Mouse (Mus musculus): ENCODE data around the gene Lst1.

Gene Lst1

DNA sequence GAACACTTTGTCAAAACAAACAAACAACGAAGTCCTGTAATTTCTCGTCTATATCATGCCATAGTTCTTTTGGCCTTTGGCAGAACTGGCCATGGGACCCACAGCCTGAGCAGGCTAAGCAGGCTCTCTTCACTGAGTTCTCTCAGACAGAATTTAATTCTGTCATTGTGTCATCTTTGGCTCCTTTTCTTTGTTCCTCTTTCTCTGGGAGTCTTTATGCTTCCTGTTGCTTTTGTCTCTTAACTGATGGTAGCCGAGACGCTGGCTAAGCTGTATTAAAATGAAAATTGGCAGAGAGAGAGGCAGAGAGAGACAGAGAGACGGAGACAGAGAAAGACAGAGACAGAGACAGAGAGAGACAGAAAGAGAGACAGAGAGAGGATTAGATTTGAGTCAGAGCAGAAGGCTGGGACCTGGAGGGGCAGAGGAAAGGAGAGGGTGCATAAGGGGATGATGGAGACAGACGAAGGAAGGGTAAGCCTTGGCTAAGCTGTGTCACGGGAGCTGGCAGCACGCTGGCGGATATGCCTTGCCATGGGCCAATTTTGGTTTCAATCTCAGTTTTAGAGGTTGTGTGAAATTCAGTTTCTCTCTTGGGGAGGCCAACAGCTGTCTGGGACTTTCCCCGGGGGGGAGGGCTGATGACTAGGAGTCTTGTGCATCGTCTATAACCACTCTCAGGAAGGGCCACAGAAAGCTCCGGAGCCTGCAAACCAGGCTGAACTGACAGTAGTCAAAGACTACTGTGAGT is 21.7 kb upstream of the Lst1 start:
- no peak for DNase-seq (ENCODE audit: low spot score)

DNA sequence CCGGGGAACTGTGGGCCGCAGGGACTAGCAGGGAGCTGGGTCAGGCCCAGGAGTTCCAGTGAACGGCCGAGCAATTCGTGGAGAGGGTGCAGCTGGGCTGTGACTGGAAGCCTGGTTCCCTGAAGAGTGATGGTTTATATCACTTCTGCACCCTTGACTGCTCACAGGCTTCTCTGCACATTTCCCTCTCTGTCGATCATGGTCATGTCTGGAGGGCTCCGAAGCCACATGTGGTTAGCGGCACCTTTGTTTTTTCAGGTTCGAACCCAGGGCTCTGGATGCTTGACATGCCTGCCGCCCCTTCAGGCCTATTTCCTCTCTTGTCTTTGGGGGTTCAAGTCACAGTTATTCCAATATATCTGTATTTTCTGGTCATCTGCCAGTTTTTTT is 17.1 kb upstream of the Lst1 start:
- DNase-seq (ENCODE audit: low spot score) = no peak

DNA sequence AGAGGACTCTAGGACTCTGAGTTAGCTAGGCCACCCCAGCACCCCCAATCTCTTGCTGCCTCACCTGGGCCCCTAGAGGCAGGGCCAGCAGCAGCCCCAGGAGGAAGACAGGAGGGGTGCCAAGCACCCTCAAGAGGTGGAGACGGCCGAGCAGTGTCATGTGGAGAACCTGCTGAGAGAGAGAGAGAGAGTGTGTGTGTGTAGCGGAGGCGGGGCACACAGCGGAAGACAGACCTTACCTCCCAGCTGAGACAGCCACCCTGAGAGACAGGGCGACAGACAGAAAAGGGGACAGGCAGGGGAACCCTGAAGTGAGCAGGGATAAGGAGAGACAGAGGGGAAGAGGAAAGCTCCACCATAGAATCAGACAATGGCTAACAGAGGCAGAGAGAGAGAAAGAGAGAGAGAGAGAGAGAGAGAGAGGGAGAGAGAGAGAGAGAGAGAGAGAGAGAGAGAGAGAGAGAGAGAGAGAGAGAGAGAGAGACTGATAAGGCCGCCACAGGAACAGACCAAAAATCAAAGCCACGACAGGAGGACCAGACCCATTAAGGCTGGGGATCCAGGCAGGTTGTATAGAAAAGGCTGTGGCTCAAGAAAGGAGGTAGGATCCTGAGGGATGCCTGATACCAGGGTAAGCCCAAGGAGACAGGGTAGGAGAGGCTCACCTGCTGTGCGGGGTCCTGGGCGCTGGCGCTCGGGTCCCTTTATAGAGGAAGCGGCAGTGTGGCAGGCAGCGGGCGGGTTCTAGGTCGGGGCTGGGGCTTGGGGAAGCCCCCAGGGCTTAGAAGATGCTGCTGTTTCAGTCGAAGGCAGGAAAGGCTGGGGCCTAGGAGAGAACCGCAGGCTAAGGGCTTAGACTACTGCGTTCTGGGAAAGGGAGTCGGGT is 16.5 kb upstream of the Lst1 start, which contains the start of gene Lta:
Lta (minus strand) TSS at position 858 of the 886 bp plus-strand sequence.
- DNase-seq (ENCODE audit: low spot score) = no peak

DNA sequence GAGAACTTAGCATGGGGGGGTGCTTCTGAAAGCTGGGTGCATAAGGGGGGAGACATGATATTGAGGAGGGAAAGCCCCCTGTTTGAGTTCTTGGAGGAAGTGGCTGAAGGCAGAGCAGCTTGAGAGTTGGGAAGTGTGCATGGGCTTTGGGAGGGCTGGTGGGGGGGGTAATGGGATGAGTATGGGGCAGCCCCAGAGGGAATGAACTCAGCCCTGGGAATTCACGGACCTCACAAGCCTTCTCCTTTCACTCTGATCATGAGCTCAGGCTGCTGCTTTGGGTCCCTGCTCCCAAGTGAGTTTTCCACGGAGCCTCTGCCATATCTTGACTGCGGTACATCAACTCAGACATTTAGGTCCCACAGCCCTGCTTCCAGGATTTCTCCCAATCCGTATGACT is 14.2 kb upstream of the Lst1 start:
- no peak for DNase-seq (ENCODE audit: low spot score)

DNA sequence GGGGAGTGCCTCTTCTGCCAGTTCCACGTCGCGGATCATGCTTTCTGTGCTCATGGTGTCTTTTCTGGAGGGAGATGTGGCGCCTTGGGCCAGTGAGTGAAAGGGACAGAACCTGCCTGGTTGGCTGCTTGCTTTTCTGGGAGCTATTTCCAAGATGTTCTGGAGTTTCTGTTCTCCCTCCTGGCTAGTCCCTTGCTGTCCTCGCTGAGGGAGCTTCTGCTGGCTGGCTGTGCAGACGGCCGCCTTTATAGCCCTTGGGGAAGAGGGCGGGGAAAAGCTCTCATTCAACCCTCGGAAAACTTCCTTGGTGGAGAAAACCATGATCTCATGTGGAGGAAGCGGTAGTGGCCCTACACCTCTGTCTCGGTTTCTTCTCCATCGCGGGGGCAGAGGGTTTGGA is 13.5 kb upstream of the Lst1 start, which contains the start of gene Tnf:
Tnf (minus strand) TSS at position 221 of the 400 bp plus-strand sequence.
- no peak for DNase-seq (ENCODE audit: low spot score)

DNA sequence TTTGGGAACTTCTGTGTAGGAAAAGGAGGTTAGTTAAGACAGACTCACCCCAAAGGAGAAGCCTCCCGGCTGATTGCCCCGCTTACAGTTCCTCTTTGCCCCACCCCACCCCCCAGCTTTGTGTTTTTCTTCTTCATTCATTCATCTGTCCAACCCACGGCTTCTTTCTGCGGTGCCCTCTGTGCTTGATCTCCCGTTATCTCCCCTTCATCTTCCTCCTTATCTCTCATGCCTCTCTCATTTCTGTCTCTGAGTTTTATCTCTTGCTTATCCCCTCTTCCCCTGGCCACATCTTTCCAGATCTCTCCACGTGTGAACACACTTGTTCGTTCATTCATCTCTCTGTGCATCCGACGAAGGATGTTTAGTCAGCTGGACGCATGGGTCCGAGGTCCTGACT is 12.9 kb upstream of the Lst1 start:
- DNase-seq (ENCODE audit: low spot score) = no peak

DNA sequence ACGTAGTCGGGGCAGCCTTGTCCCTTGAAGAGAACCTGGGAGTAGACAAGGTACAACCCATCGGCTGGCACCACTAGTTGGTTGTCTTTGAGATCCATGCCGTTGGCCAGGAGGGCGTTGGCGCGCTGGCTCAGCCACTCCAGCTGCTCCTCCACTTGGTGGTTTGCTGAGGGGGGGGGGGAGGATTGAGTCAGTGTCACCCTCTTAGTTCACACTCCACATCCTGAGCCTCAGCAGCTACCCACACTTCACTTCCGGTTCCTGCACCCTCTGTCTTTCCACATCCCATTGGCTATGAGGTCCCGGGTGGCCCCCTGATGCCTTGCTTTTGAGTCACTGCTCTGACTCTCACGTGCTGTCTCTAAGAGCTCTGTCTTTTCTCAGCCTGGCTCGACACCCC is 12.2 kb upstream of the Lst1 start:
- no peak for DNase-seq (ENCODE audit: low spot score)

DNA sequence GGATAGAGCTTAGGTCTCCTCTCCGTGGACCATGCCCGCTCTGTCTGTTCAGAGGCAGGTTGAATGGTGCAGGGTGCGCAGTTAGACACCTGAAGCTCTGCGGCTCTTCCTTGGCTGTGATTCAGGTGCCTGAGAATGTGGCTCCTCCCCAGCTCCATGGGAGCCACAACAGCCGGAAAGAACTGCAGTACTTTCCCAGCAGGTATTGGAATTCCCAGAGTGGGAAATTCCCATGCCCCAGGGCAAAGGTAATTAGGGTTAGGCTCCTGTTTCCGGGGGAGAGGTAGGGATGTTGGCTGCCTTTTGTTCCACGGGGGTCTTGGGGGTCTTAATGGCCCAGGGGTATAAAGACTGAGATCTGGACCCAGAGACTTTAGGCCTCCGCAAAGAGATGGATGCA is 10.7 kb upstream of the Lst1 start:
- DNase-seq (ENCODE audit: low spot score) = no peak

DNA sequence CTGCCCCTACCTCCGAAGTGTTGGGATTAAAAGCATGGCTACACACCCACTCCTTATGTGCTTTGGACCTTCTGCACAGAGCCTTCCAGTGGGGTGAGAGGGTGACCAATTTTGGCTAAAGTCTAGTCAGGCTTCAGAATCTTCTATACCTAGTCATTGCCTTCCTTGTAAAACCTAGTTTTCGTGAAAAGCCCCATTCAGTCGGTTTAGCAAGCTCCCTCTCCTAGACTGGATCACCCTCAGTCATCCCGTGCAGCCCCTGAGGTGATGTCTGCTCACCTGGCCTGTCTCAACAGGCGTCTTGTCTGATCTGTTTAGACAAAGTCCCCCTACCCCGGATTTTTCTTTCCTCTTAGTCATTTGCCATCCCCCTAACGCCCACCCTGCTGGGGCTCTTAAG is 9.8 kb upstream of the Lst1 start:
- no peak for DNase-seq (ENCODE audit: low spot score)

DNA sequence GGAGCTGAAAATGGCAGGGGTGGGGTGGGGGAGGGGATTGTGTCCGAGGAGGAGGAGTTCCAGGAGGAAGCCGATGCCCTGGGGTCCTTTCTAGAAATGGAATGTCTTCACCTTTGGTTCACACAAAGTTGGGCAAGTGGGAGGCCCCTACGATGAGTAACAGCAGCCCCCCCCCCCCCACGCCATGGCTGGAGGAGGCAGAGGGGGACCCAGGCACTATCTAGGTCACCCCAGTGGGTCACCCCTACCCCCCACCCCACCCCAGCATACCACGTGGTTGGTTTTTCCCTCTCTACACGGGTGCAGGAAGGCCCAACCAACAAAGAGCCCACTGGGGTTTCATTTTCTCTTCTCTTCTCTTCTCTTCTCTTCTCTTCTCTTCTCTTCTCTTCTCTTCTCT is 8.9 kb upstream of the Lst1 start:
- DNase-seq (ENCODE audit: low spot score) = no peak

DNA sequence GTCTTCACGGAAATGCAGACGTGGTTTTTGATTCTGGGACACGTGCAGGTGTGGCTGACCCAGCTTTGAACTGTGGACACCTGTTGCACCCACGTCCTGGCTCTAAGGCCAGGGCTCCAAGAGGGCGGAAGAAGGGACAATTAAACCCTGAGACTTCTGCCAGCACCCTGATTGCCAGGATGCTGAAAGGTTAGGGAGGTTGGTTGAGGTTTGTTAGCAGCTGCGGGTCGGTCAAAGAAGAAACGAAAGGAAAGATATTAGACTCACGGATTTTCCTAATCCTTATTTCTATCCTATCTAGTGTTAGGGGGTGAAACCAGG is 8.0 kb upstream of the Lst1 start:
- no peak for DNase-seq (ENCODE audit: low spot score)

DNA sequence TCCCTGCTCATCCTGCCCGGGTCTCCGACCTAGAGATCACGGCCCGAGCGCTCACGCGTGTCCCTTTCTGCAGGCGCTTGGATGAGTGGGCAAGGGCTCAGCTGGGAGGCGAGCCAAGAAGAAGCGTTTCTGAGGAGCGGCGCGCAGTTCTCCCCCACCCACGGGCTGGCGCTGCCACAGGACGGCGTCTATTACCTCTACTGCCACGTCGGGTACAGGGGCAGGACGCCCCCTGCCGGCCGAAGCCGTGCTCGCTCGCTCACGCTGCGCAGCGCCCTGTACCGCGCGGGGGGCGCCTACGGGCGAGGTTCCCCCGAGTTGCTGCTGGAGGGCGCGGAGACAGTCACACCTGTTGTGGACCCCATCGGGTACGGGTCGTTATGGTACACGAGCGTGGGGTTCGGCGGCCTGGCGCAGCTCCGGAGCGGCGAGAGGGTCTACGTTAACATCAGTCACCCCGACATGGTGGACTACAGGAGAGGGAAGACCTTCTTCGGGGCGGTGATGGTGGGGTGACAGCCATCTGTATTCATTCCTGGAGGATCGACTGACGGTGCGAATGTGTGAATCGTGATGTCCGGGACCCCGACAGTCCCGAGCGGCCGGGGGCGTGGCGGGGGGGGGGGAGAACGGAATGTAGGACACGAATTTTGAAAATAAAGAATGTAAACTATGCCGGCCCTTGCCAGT is 7.5 kb upstream of the Lst1 start:
- DNase-seq (ENCODE audit: low spot score) = peak; percentile 85

DNA sequence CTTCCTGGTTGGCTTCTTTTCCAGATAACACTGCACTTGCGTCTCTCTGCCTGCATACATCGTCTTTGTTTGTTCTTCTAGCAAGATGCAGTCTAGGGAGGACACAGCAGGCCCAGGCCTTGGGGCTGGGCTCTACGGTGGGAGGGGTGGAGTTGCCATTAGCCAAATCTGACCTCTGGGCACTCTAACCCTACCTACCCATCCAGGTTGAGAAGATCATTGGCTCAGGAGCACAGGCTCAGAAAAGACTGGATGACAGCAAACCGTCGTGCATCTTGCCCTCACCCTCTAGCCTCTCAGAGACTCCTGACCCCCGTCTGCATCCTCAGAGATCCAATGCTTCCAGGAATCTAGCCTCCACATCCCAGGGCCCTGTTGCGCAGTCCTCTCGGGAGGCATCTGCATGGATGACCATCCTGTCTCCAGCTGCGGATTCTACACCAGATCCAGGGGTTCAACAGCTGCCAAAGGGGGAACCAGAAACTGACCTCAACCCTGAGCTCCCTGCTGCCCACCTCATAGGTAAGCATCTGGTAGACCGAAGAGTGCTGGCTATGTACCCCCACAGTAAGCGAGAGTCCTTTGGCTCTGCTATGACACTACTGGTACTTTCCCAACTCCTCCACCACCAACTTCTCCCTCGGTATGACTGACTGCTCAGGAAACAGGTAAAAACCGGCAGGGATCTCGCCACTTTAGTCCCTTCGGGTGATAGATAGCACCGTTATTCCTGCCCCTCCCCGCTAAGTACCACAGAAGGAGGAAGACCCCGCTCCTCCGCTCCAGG is 6.8 kb upstream of the Lst1 start:
- DNase-seq (ENCODE audit: low spot score) = no peak

DNA sequence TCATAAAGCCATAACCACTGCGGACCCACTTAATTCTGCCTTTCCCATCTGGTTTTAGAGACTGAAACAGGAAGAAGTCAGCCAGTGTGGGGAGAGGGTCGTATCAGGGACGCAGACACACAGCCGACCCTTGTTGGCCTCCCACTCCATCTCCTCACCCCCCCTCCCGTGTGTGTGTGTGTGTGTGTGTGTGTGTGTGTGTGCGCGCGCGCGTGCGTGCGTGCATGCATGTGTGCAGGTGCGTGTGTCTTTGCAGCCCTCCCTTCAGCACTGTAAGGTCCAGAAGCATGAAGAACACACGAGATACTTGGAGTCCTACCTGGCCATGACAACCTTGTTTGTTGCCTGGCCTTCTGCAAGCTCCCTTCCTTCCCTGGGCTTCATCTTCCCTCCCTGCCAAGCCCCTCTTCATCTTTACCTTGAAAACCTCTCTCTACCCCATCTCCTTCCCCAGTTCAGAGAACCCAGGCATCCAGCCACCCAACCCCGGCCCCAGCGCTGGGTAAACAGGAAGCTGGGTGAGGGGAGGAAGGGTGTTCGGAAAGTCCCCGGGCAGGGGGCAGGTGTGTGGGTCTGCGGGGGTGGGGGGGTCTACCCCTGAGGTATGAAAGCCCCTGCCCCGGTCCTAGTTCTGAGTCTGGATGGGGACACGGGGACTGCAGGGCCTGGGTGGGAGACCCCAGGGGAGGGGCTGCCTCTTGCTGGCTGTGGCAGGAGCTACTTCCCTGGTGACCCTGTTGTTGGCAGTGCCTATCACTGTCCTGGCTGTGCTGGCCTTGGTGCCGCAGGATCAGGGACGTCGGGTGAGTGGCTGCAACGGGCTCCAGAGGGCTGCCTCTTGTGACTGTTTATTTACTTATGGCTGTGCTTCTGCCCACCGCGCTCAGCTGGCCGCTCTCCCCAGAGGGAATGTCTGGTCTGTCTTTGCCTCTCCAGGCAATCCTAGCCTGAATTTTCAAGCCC is 5.9 kb upstream of the Lst1 start, which contains the start of gene Ltb:
Ltb (plus strand) TSS at position 559 of the 963 bp plus-strand sequence.
- no peak for DNase-seq (ENCODE audit: low spot score)

DNA sequence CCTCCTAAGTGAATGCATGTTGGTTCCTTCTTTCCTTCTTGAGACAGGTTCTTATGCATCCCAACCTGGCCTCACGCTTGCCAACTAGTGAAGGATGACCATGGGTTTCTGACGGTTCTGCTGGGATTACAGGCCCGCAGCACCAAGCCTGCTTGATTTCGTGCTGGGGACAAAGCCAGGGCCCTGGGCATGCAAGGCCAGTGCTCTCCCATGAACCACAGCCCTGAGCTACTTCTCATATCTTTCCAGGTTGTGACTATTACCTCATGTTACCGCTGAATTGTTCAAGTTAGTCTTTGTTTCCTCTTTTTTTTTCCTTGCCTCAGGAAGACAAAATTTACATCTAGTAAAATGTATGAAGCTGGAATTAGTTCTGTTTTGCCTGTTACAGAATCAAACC is 4.7 kb upstream of the Lst1 start:
- DNase-seq (ENCODE audit: low spot score) = no peak

DNA sequence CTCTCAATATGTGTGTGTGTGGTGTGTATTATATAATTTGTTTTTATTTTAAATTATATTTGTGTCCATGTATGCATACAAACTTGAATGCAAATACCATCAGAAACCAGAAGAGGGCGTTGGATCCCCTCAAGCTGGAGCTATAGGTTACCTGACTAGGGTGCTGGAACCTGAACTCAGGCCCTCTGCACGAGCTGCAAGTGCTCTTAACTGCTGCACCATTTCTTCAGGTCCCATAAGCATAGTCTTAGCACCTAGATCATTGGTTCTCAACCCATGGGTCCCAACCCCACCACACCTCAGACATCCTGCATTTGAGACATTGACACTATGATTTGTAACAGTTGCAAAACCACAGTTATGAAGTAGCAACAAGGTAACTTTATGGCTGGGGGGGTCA is 3.5 kb upstream of the Lst1 start:
- DNase-seq (ENCODE audit: low spot score) = no peak

DNA sequence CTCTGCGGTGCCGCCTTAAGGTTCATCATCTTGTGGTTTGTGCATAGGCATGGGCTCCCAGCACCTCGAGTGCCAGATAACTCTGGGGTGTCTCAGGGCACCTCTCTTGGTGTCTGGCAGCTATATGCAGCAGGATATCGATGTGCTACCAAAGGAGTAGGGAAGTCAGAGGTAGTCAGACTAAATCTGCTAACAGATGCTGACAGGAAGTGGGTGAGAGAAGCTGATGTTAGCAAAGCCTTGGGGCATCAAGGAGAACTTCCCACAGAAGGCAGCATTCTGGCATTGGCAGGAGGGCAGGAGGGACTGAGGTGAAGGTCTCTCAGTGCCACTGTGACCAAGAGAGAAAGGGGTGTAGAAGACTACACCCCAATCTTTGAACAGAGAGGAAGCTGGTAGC is 1.9 kb upstream of the Lst1 start:
- no peak for DNase-seq (ENCODE audit: low spot score)

DNA sequence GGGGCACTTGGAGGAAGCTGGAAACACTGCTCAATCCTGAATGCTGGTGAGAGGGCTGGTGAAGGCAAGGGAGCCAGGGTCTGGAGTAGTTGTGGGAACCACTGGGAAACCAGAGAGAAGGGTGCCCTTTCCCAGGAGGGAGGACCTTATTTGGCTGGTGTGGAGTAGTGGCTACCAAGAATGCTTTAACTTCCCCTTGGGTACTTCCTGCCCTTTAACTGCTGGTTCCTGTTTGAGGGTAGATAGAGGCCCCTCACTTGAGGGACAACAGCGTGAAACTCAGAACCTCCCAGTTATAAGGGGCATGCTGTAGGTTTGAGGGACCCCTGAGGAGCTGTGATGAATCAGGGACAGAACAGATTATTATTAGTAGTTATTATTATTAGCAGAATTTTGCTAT is 947 bp upstream of the Lst1 start:
- no peak for DNase-seq (ENCODE audit: low spot score)

DNA sequence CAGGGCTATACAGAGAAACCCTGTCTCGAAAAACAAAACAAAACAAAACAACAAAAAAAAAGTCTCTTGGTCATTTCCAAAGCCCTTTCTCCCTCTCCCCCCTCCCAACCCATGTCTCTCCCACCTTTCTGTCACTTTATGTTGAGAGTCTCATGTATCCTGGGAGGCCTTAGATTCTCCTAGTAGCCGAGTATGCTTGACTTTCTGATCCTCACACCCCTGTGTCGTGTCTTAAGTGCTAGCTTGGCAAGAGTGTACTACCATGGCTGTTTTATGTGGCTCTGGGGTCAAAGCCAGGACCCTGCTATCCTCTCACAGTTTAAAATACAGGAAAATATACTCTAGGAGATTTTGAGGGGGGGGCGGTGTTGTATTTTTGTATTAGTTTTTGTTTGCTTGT is 894 bp downstream of the Lst1 start:
- no peak for DNase-seq (ENCODE audit: low spot score)

DNA sequence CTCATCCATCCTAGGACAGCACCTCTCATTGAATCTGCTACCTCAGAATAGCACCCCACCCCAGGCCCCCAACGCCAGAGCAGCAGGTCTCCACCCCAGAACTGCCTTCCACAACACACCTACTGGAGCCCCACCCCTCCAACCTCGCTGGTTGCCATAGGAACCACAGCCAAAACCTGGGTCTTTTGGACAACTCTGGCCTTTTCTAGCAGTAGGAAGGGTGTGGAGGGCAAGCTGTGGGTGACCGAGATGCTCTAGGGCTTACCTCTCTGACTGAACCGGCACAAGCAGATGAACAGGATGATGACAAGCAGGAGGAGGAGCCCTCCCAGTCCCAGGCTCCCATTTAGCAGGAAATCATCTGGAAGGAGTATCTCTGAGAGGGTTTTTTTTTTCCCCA is 1.6 kb downstream of the Lst1 start:
- DNase-seq (ENCODE audit: low spot score) = no peak
